Mouse (Mus musculus) forebrain, postnatal 0 days (tissue): ENCODE measurements around the gene Rapgef3. TPM values are rescaled to one million over a fixed set of nuclear protein-coding genes. Genes with fewer than 3 reads are reported as not detected.

ENCODE experiments used
- ATAC-seq: fragments of 200-750 bp; cut with Nextera tagmentation; 2 replicates; pipeline ENCODE4 v1.8.0; 2017; ENCODE audit warnings: mild to moderate bottlenecking, moderate library complexity
- DNase-seq: peaks from one replicate; pipeline ENCODE4 v3.0.0-alpha.2; 2015
- H3K27ac ChIP-seq: fragments of 300-500 bp; sonication (generic); 2 replicates; pipeline ENCODE4 v1.5.1; 2014; ENCODE audit warnings: low read depth, mild to moderate bottlenecking, antibody characterized with exemption, low read length, moderate library complexity, mixed read lengths
- H3K27me3 ChIP-seq: fragments of 300-500 bp; sonication (generic); 2 replicates; pipeline ENCODE4 v1.6.1; 2014; ENCODE audit warnings: mild to moderate bottlenecking, low read length, mixed read lengths; ENCODE audit not compliant: insufficient read depth
- H3K36me3 ChIP-seq: fragments of 300-500 bp; sonication (generic); 2 replicates; pipeline ENCODE4 v1.6.1; 2014; ENCODE audit warnings: mild to moderate bottlenecking, moderate library complexity; ENCODE audit not compliant: insufficient read depth
- H3K4me1 ChIP-seq: fragments of 300-500 bp; sonication (generic); 2 replicates; pipeline ENCODE4 v1.6.1; 2014; ENCODE audit warnings: antibody characterized with exemption; ENCODE audit not compliant: insufficient read depth
- H3K4me2 ChIP-seq: fragments of 300-500 bp; sonication (generic); 2 replicates; pipeline ENCODE4 v1.6.1; 2014; ENCODE audit warnings: low read depth, mild to moderate bottlenecking, moderate library complexity
- H3K4me3 ChIP-seq: fragments of 300-500 bp; sonication (generic); 2 replicates; pipeline ENCODE4 v1.5.1; 2014; ENCODE audit warnings: low read depth, low read length, mixed read lengths
- H3K9ac ChIP-seq: fragments of 300-500 bp; sonication (generic); 2 replicates; pipeline ENCODE4 v1.6.1; 2014; ENCODE audit warnings: mild to moderate bottlenecking
- H3K9me3 ChIP-seq: fragments of 300-500 bp; sonication (generic); 2 replicates; pipeline ENCODE4 v1.6.1; 2016; ENCODE audit warnings: low read length
- CTCF ChIP-seq: sonication (generic); IDR thresholded peaks from 2 replicates; pipeline ENCODE4 v1.5.1; 2016; ENCODE audit warnings: antibody characterized with exemption, control low read depth, low read depth
- WGBS: fragments of 180-500 bp; shearing (Covaris S2); extraction: QIAGEN DNeasy Blood & Tissue Kit; methylation state at CpG from one replicate; pipeline ENCODE4 v1.1.7; 2014; 5-methylcytosine and 5-hydroxymethylcytosine counted together
- polyA plus RNA-seq: library from polyadenylated mRNA; unstranded; fragments of >200 nt; fragmentation: Nextera tagmentation; extraction: Ambion mirVana; gene quantifications from 2 replicates; pipeline ENCODE4 v1.2.1, GENCODE M21; 2015
- total RNA-seq: library from RNA; depleted of rRNA; stranded (reverse); fragments of >200 nt; gene quantifications from 2 replicates; pipeline ENCODE4 v1.2.3, GENCODE M21; 2014

The Rapgef3 gene
- total and polyA plus RNA-seq, 2 experiments from 2014 or later = 8.7 to 16.6 TPM

GRCm38 (mm10) chr15:97787148-97787798, 19.5 kb upstream of the Rapgef3 start:
- no peak overlapping the region for H3K27ac ChIP-seq
- H3K9ac ChIP-seq = peak overlapping the region; percentile 22; the same call in 1 of the 2 replicates
- no peak overlapping the region for H3K4me3 ChIP-seq
- peaks cover 19% of the 10 kb centered on the region; the same call in 1 of the 2 replicates for H3K36me3 ChIP-seq
- H3K9me3 ChIP-seq = no peaks in the 10 kb centered on the region
- H3K27me3 ChIP-seq = no peaks in the 10 kb centered on the region
- DNase-seq (no peak), ATAC-seq (no peak)
- no peaks in the 10 kb centered on the region for H3K4me1 ChIP-seq
- H3K4me2 ChIP-seq = no peak overlapping the region
- 83% methylated on average over 7 of the region's 7 CpGs for WGBS
- no peak for TF ChIP-seq CTCF

- ATAC-seq (no peak), DNase-seq (no peak)
- no peak for TF ChIP-seq CTCF
- Histone ChIP-seq H3K36me3 (peaks cover 12% of the 10 kb centered on the region; the same call in 1 of the 2 replicates), H3K9ac (no peak overlapping the region), H3K9me3 (no peaks in the 10 kb centered on the region), H3K4me3 (no peak overlapping the region), H3K4me2 (no peak overlapping the region), H3K4me1 (no peaks in the 10 kb centered on the region), H3K27ac (no peak overlapping the region), H3K27me3 (no peaks in the 10 kb centered on the region)
- 83% methylated on average over 10 of the region's 10 CpGs for WGBS
Measured at GRCm38 (mm10) chr15:97786412-97787112, 18.8 kb upstream of the Rapgef3 start.

- no peak for TF ChIP-seq CTCF
- ATAC-seq (no peak), DNase-seq (no peak)
- Histone ChIP-seq H3K4me3 (no peak overlapping the region), H3K9me3 (no peaks in the 10 kb centered on the region), H3K27me3 (no peaks in the 10 kb centered on the region), H3K9ac (no peak overlapping the region), H3K4me1 (no peaks in the 10 kb centered on the region), H3K36me3 (0 out of 2 replicates have a peak, but pooled peaks cover 7% of the 10 kb centered on the region), H3K4me2 (no peak overlapping the region), H3K27ac (no peak overlapping the region)
- 82% methylated on average over 9 of the region's 9 CpGs for WGBS
Measured at GRCm38 (mm10) chr15:97785731-97786411, 18.1 kb upstream of the Rapgef3 start.

GRCm38 (mm10) chr15:97784561-97785161, 16.9 kb upstream of the Rapgef3 start:
- peak overlapping the region; percentile 77 for H3K4me2 ChIP-seq
- no peaks in the 10 kb centered on the region for H3K9me3 ChIP-seq
- TF ChIP-seq CTCF = no peak
- DNase-seq (no peak), ATAC-seq (peak; percentile 67)
- WGBS = 6% methylated on average over 42 of the region's 45 CpGs
- H3K4me1 ChIP-seq = no peaks in the 10 kb centered on the region
- peak overlapping the region; percentile 97 for H3K4me3 ChIP-seq
- H3K27me3 ChIP-seq = no peaks in the 10 kb centered on the region
- H3K36me3 ChIP-seq = no peaks in the 10 kb centered on the region
- peak overlapping the region; percentile 95 for H3K9ac ChIP-seq
- H3K27ac ChIP-seq = peak overlapping the region; percentile 75

GRCm38 (mm10) chr15:97784092-97784559, 16.4 kb upstream of the Rapgef3 start:
- 1% methylated on average over 38 of the region's 39 CpGs for WGBS
- peak; percentile 90 for DNase-seq
- Histone ChIP-seq H3K4me3 (peak overlapping the region; percentile 97), H3K27me3 (no peaks in the 10 kb centered on the region), H3K9me3 (no peaks in the 10 kb centered on the region), H3K36me3 (no peaks in the 10 kb centered on the region), H3K4me1 (no peaks in the 10 kb centered on the region), H3K27ac (peak overlapping the region; percentile 75), H3K9ac (peak overlapping the region; percentile 95), H3K4me2 (peak overlapping the region; percentile 77)
- peak; percentile 90 for ATAC-seq
- TF ChIP-seq CTCF = peak; percentile 92

GRCm38 (mm10) chr15:97782749-97783105, 15.0 kb upstream of the Rapgef3 start:
- H3K9ac ChIP-seq = no peak overlapping the region
- peak overlapping the region; percentile 19; the same call in 1 of the 2 replicates for H3K4me2 ChIP-seq
- H3K4me1 ChIP-seq = no peaks in the 10 kb centered on the region
- H3K27ac ChIP-seq = no peak overlapping the region
- DNase-seq (no peak), ATAC-seq (no peak)
- H3K36me3 ChIP-seq = no peaks in the 10 kb centered on the region
- no peaks in the 10 kb centered on the region for H3K9me3 ChIP-seq
- WGBS = 9% methylated on average over 9 of the region's 9 CpGs
- no peaks in the 10 kb centered on the region for H3K27me3 ChIP-seq
- peak; percentile 68 for TF ChIP-seq CTCF
- H3K4me3 ChIP-seq = no peak overlapping the region
